Mouse (Mus musculus) testis, postnatal 10 days (tissue): ENCODE results near the gene Tmem9b.

Experiments used
- DNase-seq: peaks from one replicate; pipeline ENCODE4 v3.0.0; 2021; ENCODE audit warnings: low spot score

Tmem9b gene

GRCm38 (mm10) chr7:109752008-109752925 lies at the start of gene Tmem9b:
Gene Tmem9b (minus strand): TSS chr7:109752875.
- peak; percentile 83 for DNase-seq

- no peak for DNase-seq
These were observed 48.0 kb upstream of the Tmem9b start for GRCm38 (mm10) chr7:109800626-109801025.

- no peak for DNase-seq
These were observed 46.5 kb upstream of the Tmem9b start for GRCm38 (mm10) chr7:109799168-109799567.

- DNase-seq, result no peak
These were observed 42.9 kb upstream of the Tmem9b start for GRCm38 (mm10) chr7:109795564-109795963.

GRCm38 (mm10) chr7:109794556-109794955 lies 41.9 kb upstream of the Tmem9b start:
- no peak for DNase-seq

- DNase-seq, result peak; percentile 68
These were observed 40.1 kb upstream of the Tmem9b start for GRCm38 (mm10) chr7:109792759-109793158.

- no peak for DNase-seq
These were observed 38.1 kb upstream of the Tmem9b start for GRCm38 (mm10) chr7:109790818-109791217.

- DNase-seq, result no peak
These were observed 35.2 kb upstream of the Tmem9b start for GRCm38 (mm10) chr7:109787860-109788259.

GRCm38 (mm10) chr7:109783281-109783680 lies 30.6 kb upstream of the Tmem9b start:
- DNase-seq, result no peak

- DNase-seq, result peak; percentile 87
These were observed 29.0 kb upstream of the Tmem9b start, which contains the start of gene Nrip3 for GRCm38 (mm10) chr7:109781470-109782203. Gene Nrip3 (minus strand): TSS chr7:109782025.

GRCm38 (mm10) chr7:109781087-109781469 lies 28.4 kb upstream of the Tmem9b start:
- DNase-seq, result no peak

- no peak for DNase-seq
These were observed 19.6 kb upstream of the Tmem9b start for GRCm38 (mm10) chr7:109772251-109772650.

GRCm38 (mm10) chr7:109768699-109769383 lies 16.2 kb upstream of the Tmem9b start:
- DNase-seq, result no peak

- no peak for DNase-seq
These were observed 15.1 kb upstream of the Tmem9b start for GRCm38 (mm10) chr7:109767575-109768350.

- no peak for DNase-seq
These were observed 11.3 kb upstream of the Tmem9b start for GRCm38 (mm10) chr7:109764009-109764408.

- no peak for DNase-seq
These were observed 3.6 kb upstream of the Tmem9b start for GRCm38 (mm10) chr7:109756291-109756690.

GRCm38 (mm10) chr7:109754034-109754433 lies 1.4 kb upstream of the Tmem9b start:
- DNase-seq, result no peak

- no peak for DNase-seq
These were observed 1.2 kb downstream of the Tmem9b start for GRCm38 (mm10) chr7:109751427-109752007.

- DNase-seq, result no peak
These were observed 4.9 kb downstream of the Tmem9b start for GRCm38 (mm10) chr7:109747747-109748146.

- DNase-seq, result no peak
These were observed 11.0 kb downstream of the Tmem9b start for GRCm38 (mm10) chr7:109741703-109742102.

GRCm38 (mm10) chr7:109741060-109741459 lies 11.6 kb downstream of the Tmem9b start:
- no peak for DNase-seq
